Mouse (Mus musculus) lung, postnatal 0 days (tissue): Measurements from ENCODE around the gene Slc25a23. TPM values are rescaled to one million over a fixed set of nuclear protein-coding genes. Genes with fewer than 3 reads are reported as not detected.
A peak's percentile ranks its signal among the peaks of the same experiment; 100 is the strongest.

Experiments
- ATAC-seq: fragments of 200-750 bp; cut with Nextera tagmentation; 2 replicates; pipeline ENCODE4 v1.8.0; 2017; ENCODE audit warnings: moderate library complexity
- DNase-seq: peaks from one replicate; pipeline ENCODE4 v3.0.0-alpha.2; 2016; ENCODE audit warnings: low spot score
- H3K27ac ChIP-seq: fragments of 300-500 bp; sonication (generic); 2 replicates; pipeline ENCODE4 v1.5.1; 2014; ENCODE audit warnings: antibody characterized with exemption, mild to moderate bottlenecking, low read length, mixed read lengths
- H3K27me3 ChIP-seq: fragments of 300-500 bp; sonication (generic); replicated peaks from 2 replicates; pipeline ENCODE4 v1.6.1; 2014; ENCODE audit warnings: low read length, mixed read lengths; ENCODE audit not compliant: insufficient read depth
- H3K36me3 ChIP-seq: fragments of 300-500 bp; sonication (generic); 2 replicates; pipeline ENCODE4 v1.6.1; 2014; ENCODE audit warnings: low read length, mixed read lengths; ENCODE audit not compliant: insufficient read depth
- H3K4me1 ChIP-seq: fragments of 300-500 bp; sonication (generic); 2 replicates; pipeline ENCODE4 v1.6.1; 2014; ENCODE audit warnings: antibody characterized with exemption, low read depth, low read length, mixed read lengths; ENCODE audit not compliant: insufficient read depth
- H3K4me2 ChIP-seq: fragments of 300-500 bp; sonication (generic); replicated peaks from 2 replicates; pipeline ENCODE4 v1.6.1; 2014; ENCODE audit warnings: low read depth, mild to moderate bottlenecking, low read length, moderate library complexity, mixed read lengths
- H3K4me3 ChIP-seq: fragments of 300-500 bp; sonication (generic); 2 replicates; pipeline ENCODE4 v1.5.1; 2014; ENCODE audit warnings: low read depth, low read length
- H3K9ac ChIP-seq: fragments of 300-500 bp; sonication (generic); replicated peaks from 2 replicates; pipeline ENCODE4 v1.6.1; 2014; ENCODE audit warnings: low read depth, mild to moderate bottlenecking
- H3K9me3 ChIP-seq: fragments of 300-500 bp; sonication (generic); 2 replicates; pipeline ENCODE4 v1.6.1; 2016; ENCODE audit warnings: low read length, mixed read lengths
- CTCF ChIP-seq: IDR thresholded peaks from 2 replicates; pipeline ENCODE4 v1.5.1; 2016; ENCODE audit warnings: antibody characterized with exemption, mild to moderate bottlenecking
- EP300 ChIP-seq: IDR thresholded peaks from 2 replicates; pipeline ENCODE4 v1.6.1; 2016; ENCODE audit warnings: antibody characterized with exemption, mild to moderate bottlenecking, control low read depth
- WGBS: fragments of 180-500 bp; shearing (Covaris S2); extraction: QIAGEN DNeasy Blood & Tissue Kit; methylation state at CpG from one replicate; pipeline ENCODE4 v1.1.7; 2014; 5-methylcytosine and 5-hydroxymethylcytosine counted together
- polyA plus RNA-seq: library from polyadenylated mRNA; unstranded; fragments of >200 nt; fragmentation: Nextera tagmentation; extraction: Ambion mirVana; gene quantifications from 2 replicates; pipeline ENCODE4 v1.2.1, GENCODE M21; 2015

Slc25a23 gene
- polyA plus RNA-seq, 1 experiment from 2014 or later = 5.9 TPM

GRCm38 (mm10) chr17:57094222-57094621, 34.6 kb upstream of the Slc25a23 start:
- Histone ChIP-seq H3K4me3 (no peak overlapping the region), H3K27me3 (no peaks in the 10 kb centered on the region), H3K36me3 (no peaks in the 10 kb centered on the region), H3K27ac (no peak overlapping the region), H3K4me1 (no peaks in the 10 kb centered on the region), H3K9me3 (no peaks in the 10 kb centered on the region), H3K4me2 (no peak overlapping the region), H3K9ac (no peak overlapping the region)
- DNase-seq (peak; percentile 18), ATAC-seq (no peak)
- WGBS = 88% methylated on average over 3 of the region's 3 CpGs
- TF ChIP-seq EP300 = no peak
- TF ChIP-seq CTCF = no peak

GRCm38 (mm10) chr17:57087049-57087832, 27.6 kb upstream of the Slc25a23 start, which contains the start of gene Tubb4a:
TSS of gene Tubb4a (minus strand) at chr17:57087782.
- peaks cover 6% of the 10 kb centered on the region; the same call in 1 of the 2 replicates for H3K4me1 ChIP-seq
- H3K4me3 ChIP-seq = peak within 1 kb of the TSS; percentile 21
- peak within 1 kb of the TSS; percentile 42 for H3K4me2 ChIP-seq
- H3K36me3 ChIP-seq = no peaks in the 10 kb centered on the region
- TF ChIP-seq CTCF = peak; percentile 2; the same call in 1 of the 2 replicates
- TF ChIP-seq EP300 = no peak
- DNase-seq (peak; percentile 39), ATAC-seq (peak; percentile 71)
- no peaks in the 10 kb centered on the region for H3K9me3 ChIP-seq
- no peak within 1 kb of the TSS for H3K27ac ChIP-seq
- no peak within 1 kb of the TSS for H3K9ac ChIP-seq
- H3K27me3 ChIP-seq = no peaks in the 10 kb centered on the region
- WGBS = 1% methylated on average over 31 of the region's 31 CpGs

GRCm38 (mm10) chr17:57085970-57086757, 26.5 kb upstream of the Slc25a23 start:
- H3K9me3 ChIP-seq = no peaks in the 10 kb centered on the region
- ATAC-seq (no peak), DNase-seq (no peak)
- no peaks in the 10 kb centered on the region for H3K36me3 ChIP-seq
- no peak for TF ChIP-seq CTCF
- no peak for TF ChIP-seq EP300
- no peaks in the 10 kb centered on the region for H3K27me3 ChIP-seq
- no peak overlapping the region for H3K4me2 ChIP-seq
- H3K27ac ChIP-seq = no peak overlapping the region
- no peak overlapping the region for H3K9ac ChIP-seq
- no peak overlapping the region for H3K4me3 ChIP-seq
- H3K4me1 ChIP-seq = peaks cover 6% of the 10 kb centered on the region; the same call in 1 of the 2 replicates
- WGBS = 75% methylated on average over 11 of the region's 11 CpGs

GRCm38 (mm10) chr17:57082481-57082880, 22.8 kb upstream of the Slc25a23 start:
- H3K27me3 ChIP-seq = no peaks in the 10 kb centered on the region
- no peak overlapping the region for H3K9ac ChIP-seq
- H3K4me1 ChIP-seq = peaks cover 6% of the 10 kb centered on the region; the same call in 1 of the 2 replicates
- no peak overlapping the region for H3K27ac ChIP-seq
- H3K4me3 ChIP-seq = no peak overlapping the region
- 62% methylated on average over 5 of the region's 5 CpGs for WGBS
- ATAC-seq = no peak
- DNase-seq = no peak
- no peaks in the 10 kb centered on the region for H3K9me3 ChIP-seq
- no peak overlapping the region for H3K4me2 ChIP-seq
- TF ChIP-seq CTCF (no peak), EP300 (no peak)
- H3K36me3 ChIP-seq = no peaks in the 10 kb centered on the region

- 93% methylated on average over 31 of the region's 31 CpGs for WGBS
- no peak overlapping the region for H3K4me2 ChIP-seq
- TF ChIP-seq EP300 (no peak), CTCF (no peak)
Observed at GRCm38 (mm10) chr17:57081234-57081842, 21.7 kb upstream of the Slc25a23 start.

GRCm38 (mm10) chr17:57079919-57080318, 20.3 kb upstream of the Slc25a23 start:
- ATAC-seq (no peak), DNase-seq (no peak)
- no peaks in the 10 kb centered on the region for H3K27me3 ChIP-seq
- no peak overlapping the region for H3K9ac ChIP-seq
- H3K9me3 ChIP-seq = no peaks in the 10 kb centered on the region
- H3K36me3 ChIP-seq = no peaks in the 10 kb centered on the region
- TF ChIP-seq EP300 = no peak
- TF ChIP-seq CTCF = no peak
- no peak overlapping the region for H3K4me3 ChIP-seq
- WGBS = 67% methylated on average over 3 of the region's 3 CpGs
- H3K4me1 ChIP-seq = no peaks in the 10 kb centered on the region
- no peak overlapping the region for H3K4me2 ChIP-seq
- H3K27ac ChIP-seq = no peak overlapping the region

More at GRCm38 (mm10) chr17:57081234-57081842, 21.7 kb upstream of the Slc25a23 start:
- DNase-seq = no peak
- Histone ChIP-seq H3K27me3 (no peaks in the 10 kb centered on the region), H3K4me1 (no peaks in the 10 kb centered on the region), H3K9me3 (no peaks in the 10 kb centered on the region), H3K27ac (no peak overlapping the region), H3K36me3 (no peaks in the 10 kb centered on the region), H3K4me3 (no peak overlapping the region), H3K9ac (no peak overlapping the region)
- no peak for ATAC-seq
